ENCODE assay signal across 18 mouse cellular contexts in the genomic region with DNA sequence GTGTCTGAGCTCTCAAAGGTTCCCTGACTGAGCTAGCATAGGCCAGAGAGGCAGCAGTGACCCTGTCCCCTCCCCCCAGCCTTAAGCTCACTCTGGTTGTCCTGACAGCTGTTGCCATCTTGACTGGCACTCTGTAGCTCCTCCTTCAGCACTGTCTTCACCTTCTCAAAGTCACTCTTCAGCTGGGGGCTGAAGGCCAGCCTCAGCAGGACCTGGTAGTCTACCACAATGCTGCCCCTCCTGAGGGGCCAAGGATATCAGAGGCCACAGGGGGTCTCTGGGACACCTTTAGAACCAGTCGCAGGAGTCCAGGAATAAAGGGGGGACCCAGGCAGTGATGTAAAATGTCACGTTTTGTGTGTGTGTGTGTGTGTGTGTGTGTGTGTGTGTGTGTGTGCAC. TPM values are rescaled to one million over a fixed set of nuclear protein-coding genes. Genes with fewer than 3 reads are reported as not detected.
"Had no signal": no experiment of that assay in that cellular context is flagged by ENCODE, and none has a peak within 500 bp of the region (broad histone marks: within the 10 kb centered on the region; RNA-seq: fewer than 3 reads in every experiment).

A gene (minus strand): TSS at position 101 of the 400 bp plus-strand sequence.

- H3K4me2 ChIP-seq: limb, embryonic 12.5 days; liver, embryonic 13.5 days; lung, embryonic 15.5 days; neural tube, embryonic 12.5 days; stomach, embryonic 15.5 days had no signal

- H3K27me3 ChIP-seq: lung, embryonic 15.5 days; neural tube, embryonic 12.5 days; stomach, embryonic 15.5 days had no signal

- H3K4me3 ChIP-seq: limb, embryonic 12.5 days; liver, embryonic 13.5 days; lung, embryonic 15.5 days; neural tube, embryonic 12.5 days; stomach, embryonic 15.5 days had no signal

- H3K27ac ChIP-seq: limb, embryonic 12.5 days; liver, embryonic 13.5 days; lung, embryonic 15.5 days; macrophage; neural tube, embryonic 12.5 days; stomach, embryonic 15.5 days had no signal

- ATAC-seq: liver, postnatal 0 days had no signal

- H3K4me1 ChIP-seq: limb, embryonic 12.5 days; lung, embryonic 15.5 days; neural tube, embryonic 12.5 days had no signal

- H3K36me3 ChIP-seq: limb, embryonic 12.5 days; liver, embryonic 13.5 days; lung, embryonic 15.5 days; neural tube, embryonic 12.5 days; stomach, embryonic 15.5 days had no signal

- H3K9me3 ChIP-seq: limb, embryonic 12.5 days; liver, embryonic 13.5 days; lung, embryonic 15.5 days; neural tube, embryonic 12.5 days; stomach, embryonic 15.5 days had no signal

- DNase-seq: kidney, adult 18-20 months; kidney, postnatal 10 days; layer of hippocampus, adult 9-11 months; layer of hippocampus, postnatal 36 days; liver; liver, embryonic 13.5 days; liver, postnatal 0 days; lung, postnatal 14 days; midbrain, embryonic 14.5 days; retina, postnatal 1 day; right cerebral cortex, postnatal 4 days; thymus, postnatal 4 days had no signal

- H3K9ac ChIP-seq: limb, embryonic 12.5 days; liver, embryonic 13.5 days; liver, postnatal 0 days; lung, embryonic 15.5 days; neural tube, embryonic 12.5 days; stomach, embryonic 15.5 days had no signal

RNA-seq across cellular contexts. Expression of the gene that starts here (rescaled TPM):
- total RNA-seq: monocyte, adult 5-6 weeks had no signal
- polyA plus RNA-seq: macrophage; neural tube, embryonic 12.5 days had no signal
